Mouse (Mus musculus) heart, postnatal 0 days (tissue): Measurements from ENCODE around the gene Arpc1a. TPM values are rescaled to one million over a fixed set of nuclear protein-coding genes. Genes with fewer than 3 reads are reported as not detected.
A peak's percentile ranks its signal among the peaks of the same experiment; 100 is the strongest.
"Not testable (repeated sequence)": the region's sequence is repeated elsewhere in the genome, so short reads cannot be mapped to it uniquely, and the experiment has no call there.

ENCODE experiments used
- ATAC-seq: fragments of 200-750 bp; cut with Nextera tagmentation; 2 replicates; pipeline ENCODE4 v1.8.0; 2017; ENCODE audit warnings: low read depth, moderate number of reproducible peaks, moderate library complexity; ENCODE audit not compliant: insufficient read depth
- DNase-seq: peaks from one replicate; pipeline ENCODE4 v3.0.0-alpha.2; 2016; ENCODE audit warnings: low spot score
- H3K27ac ChIP-seq: fragments of 300-500 bp; sonication (generic); 2 replicates; pipeline ENCODE4 v1.5.1; 2014; ENCODE audit warnings: low read depth, mild to moderate bottlenecking
- H3K27me3 ChIP-seq: fragments of 300-500 bp; sonication (generic); 2 replicates; pipeline ENCODE4 v1.6.1; 2014; ENCODE audit warnings: low read length, mixed read lengths; ENCODE audit not compliant: control insufficient read depth, insufficient read depth
- H3K36me3 ChIP-seq: fragments of 300-500 bp; sonication (generic); replicated peaks from 2 replicates; pipeline ENCODE4 v1.6.1; 2014; ENCODE audit warnings: low read length, mixed read lengths; ENCODE audit not compliant: control insufficient read depth, insufficient read depth
- H3K4me1 ChIP-seq: fragments of 300-500 bp; sonication (generic); 2 replicates; pipeline ENCODE4 v1.6.1; 2014; ENCODE audit warnings: antibody characterized with exemption; ENCODE audit not compliant: control insufficient read depth, insufficient read depth
- H3K4me2 ChIP-seq: fragments of 300-500 bp; sonication (generic); 2 replicates; pipeline ENCODE4 v1.6.1; 2014; ENCODE audit warnings: low read depth, mild to moderate bottlenecking, low read length, moderate library complexity
- H3K4me3 ChIP-seq: fragments of 300-500 bp; sonication (generic); 2 replicates; pipeline ENCODE4 v1.5.1; 2014; ENCODE audit warnings: low read depth, low read length
- H3K9ac ChIP-seq: fragments of 300-500 bp; sonication (generic); replicated peaks from 2 replicates; pipeline ENCODE4 v1.6.1; 2014; ENCODE audit warnings: low read depth, low read length, mixed read lengths
- H3K9me3 ChIP-seq: fragments of 300-500 bp; sonication (generic); replicated peaks from 2 replicates; pipeline ENCODE4 v1.6.1; 2016; ENCODE audit warnings: low read length; ENCODE audit not compliant: control insufficient read depth
- CTCF ChIP-seq: IDR thresholded peaks from 2 replicates; pipeline ENCODE4 v1.5.1; 2016; ENCODE audit warnings: antibody characterized with exemption, control low read depth, low read depth
- EP300 ChIP-seq: IDR thresholded peaks from 2 replicates; pipeline ENCODE4 v1.6.1; 2016; ENCODE audit warnings: antibody characterized with exemption, low read depth
- WGBS: fragments of 180-500 bp; shearing (Covaris S2); extraction: QIAGEN DNeasy Blood & Tissue Kit; methylation state at CpG from one replicate; pipeline ENCODE4 v1.1.7; 2014; 5-methylcytosine and 5-hydroxymethylcytosine counted together
- polyA plus RNA-seq: library from polyadenylated mRNA; unstranded; fragments of >200 nt; fragmentation: Nextera tagmentation; extraction: Ambion mirVana; gene quantifications from 2 replicates; pipeline ENCODE4 v1.2.1, GENCODE M21; 2015
- total RNA-seq: library from RNA; depleted of rRNA; stranded (reverse); fragments of >200 nt; gene quantifications from 2 replicates; pipeline ENCODE4 v1.2.3, GENCODE M21; 2014; ENCODE audit warnings: low replicate concordance

The Arpc1a gene
- total and polyA plus RNA-seq, 2 experiments from 2014 or later = 73.5 to 82.0 TPM

DNA sequence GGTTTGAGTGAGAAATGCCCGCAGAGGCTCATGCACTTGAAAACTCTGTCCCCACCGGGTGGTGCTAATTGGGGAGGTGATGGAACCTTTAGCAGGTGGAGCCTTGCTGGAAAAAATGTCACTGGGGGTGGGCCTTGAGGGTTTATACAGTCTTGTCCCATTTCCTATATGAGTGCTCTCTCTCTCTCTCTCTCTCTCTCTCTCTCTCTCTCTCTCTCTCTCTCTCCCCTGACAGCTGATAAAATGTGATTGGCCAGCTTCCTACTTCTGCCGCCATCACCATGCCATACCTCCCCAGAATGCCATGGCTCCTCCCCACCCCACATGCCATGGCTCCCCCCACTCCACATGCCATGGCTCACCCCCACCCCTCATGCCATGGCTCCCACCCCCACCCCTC, 8.5 kb upstream of the Arpc1a start:
- Histone ChIP-seq H3K27ac (no peak overlapping the region), H3K9me3 (no peaks in the 10 kb centered on the region), H3K4me1 (no peaks in the 10 kb centered on the region), H3K4me2 (no peak overlapping the region), H3K9ac (no peak overlapping the region), H3K27me3 (no peaks in the 10 kb centered on the region), H3K4me3 (no peak overlapping the region), H3K36me3 (no peaks in the 10 kb centered on the region)
- 34% methylated on average over 3 of the region's 3 CpGs for WGBS
- no peak for DNase-seq
- ATAC-seq = no peak
- TF ChIP-seq CTCF = no peak
- no peak for TF ChIP-seq EP300

DNA sequence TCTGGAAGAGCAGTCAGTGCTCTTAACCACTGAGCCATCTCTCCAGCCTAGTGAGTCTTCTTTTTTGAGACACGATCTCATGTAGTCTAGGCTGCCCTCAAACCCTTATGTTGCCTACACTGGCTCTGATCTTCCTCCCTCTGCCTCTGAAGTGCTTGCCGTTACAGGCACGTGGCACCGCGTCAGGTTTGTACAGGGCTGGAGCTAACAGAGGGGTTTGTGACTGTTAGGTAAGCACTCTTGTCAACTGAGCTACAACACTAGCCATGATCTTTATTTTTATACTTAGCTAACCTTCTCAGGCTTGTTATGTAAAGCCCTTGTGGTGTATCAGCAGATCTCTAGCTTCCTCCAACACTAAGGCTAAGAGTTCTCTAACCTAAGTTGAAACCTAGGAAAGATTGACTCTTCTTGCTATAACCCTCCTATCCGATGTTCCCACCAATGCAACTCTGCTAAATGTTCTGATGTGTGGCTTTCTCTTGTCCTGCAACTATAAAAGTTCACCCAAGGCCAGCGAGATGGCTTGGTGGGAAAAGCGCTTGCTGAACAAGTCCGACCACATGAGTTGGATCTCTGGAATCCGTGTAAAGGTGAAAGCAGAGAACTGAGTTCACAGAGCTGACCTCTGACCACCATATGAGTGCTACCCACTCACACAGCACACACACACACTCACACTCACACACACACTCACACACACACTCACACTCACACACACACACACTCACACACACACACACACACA, 1.6 kb upstream of the Arpc1a start:
- 86% methylated on average over 10 of the region's 10 CpGs for WGBS
- DNase-seq = no peak
- Histone ChIP-seq H3K4me3 (no peak overlapping the region), H3K9me3 (no peaks in the 10 kb centered on the region), H3K27me3 (no peaks in the 10 kb centered on the region), H3K27ac (no peak overlapping the region), H3K36me3 (no peaks in the 10 kb centered on the region), H3K9ac (no peak overlapping the region), H3K4me2 (no peak overlapping the region), H3K4me1 (peaks cover 9% of the 10 kb centered on the region)
- no peak for ATAC-seq
- no peak for TF ChIP-seq EP300
- no peak for TF ChIP-seq CTCF

GRCm38 (mm10) chr5:145083201-145083600, 429 bp upstream of the Arpc1a start:
- not testable (repeated sequence) for H3K27me3 ChIP-seq, H3K4me1 ChIP-seq, H3K9me3 ChIP-seq, ATAC-seq, H3K36me3 ChIP-seq, DNase-seq
- Histone ChIP-seq H3K4me3 (peak overlapping the region; percentile 91), H3K27ac (peak overlapping the region; percentile 77; the same call in 1 of the 2 replicates), H3K9ac (peak overlapping the region; percentile 88), H3K4me2 (peak overlapping the region; percentile 98)
- 43% methylated on average over 6 of the region's 6 CpGs for WGBS

- TF ChIP-seq EP300 (no peak), CTCF (no peak)
- Histone ChIP-seq H3K36me3 (0 out of 2 replicates have a peak, but pooled peaks cover 4% of the 10 kb centered on the region), H3K27me3 (no peaks in the 10 kb centered on the region), H3K9me3 (no peaks in the 10 kb centered on the region), H3K4me1 (peaks cover 9% of the 10 kb centered on the region), H3K27ac (no peak overlapping the region), H3K4me2 (peak overlapping the region; percentile 98), H3K4me3 (peak overlapping the region; percentile 91), H3K9ac (peak overlapping the region; percentile 88)
- ATAC-seq (no peak), DNase-seq (no peak)
- WGBS = 49% methylated on average over 2 of the region's 2 CpGs
Measured at GRCm38 (mm10) chr5:145084822-145085221, 1.2 kb downstream of the Arpc1a start.

GRCm38 (mm10) chr5:145088186-145088585, 4.6 kb downstream of the Arpc1a start:
- H3K9me3 ChIP-seq = no peaks in the 10 kb centered on the region
- WGBS = 97% methylated on average over 2 of the region's 2 CpGs

DNA sequence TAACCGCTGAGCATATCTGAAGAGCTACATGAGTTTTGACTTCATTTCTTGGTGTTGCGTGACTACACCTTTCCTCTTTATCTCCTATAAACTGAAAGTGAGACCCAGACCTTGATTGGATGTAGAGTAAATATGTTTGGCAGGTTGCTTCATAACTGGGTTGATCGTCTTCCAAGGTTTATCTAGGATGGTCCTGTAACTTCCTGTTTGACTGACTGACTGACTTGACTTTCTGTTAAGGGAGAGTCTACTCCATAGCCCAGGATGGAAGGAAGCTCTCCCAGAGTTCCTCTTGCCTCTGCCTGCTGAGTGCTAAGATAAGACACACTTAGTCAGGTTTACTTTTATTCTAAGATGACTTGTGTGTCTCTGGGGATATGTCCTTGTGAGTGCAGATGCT, 6.2 kb downstream of the Arpc1a start:
- H3K36me3 ChIP-seq = peaks cover 33% of the 10 kb centered on the region

More at GRCm38 (mm10) chr5:145088186-145088585, 4.6 kb downstream of the Arpc1a start:
- TF ChIP-seq CTCF = no peak
- no peak for TF ChIP-seq EP300
- no peak overlapping the region for H3K27ac ChIP-seq
- no peak overlapping the region for H3K4me3 ChIP-seq
- no peak for ATAC-seq
- H3K4me2 ChIP-seq = no peak overlapping the region
- DNase-seq = no peak
- H3K4me1 ChIP-seq = peaks cover 9% of the 10 kb centered on the region
- no peak overlapping the region for H3K9ac ChIP-seq
- no peaks in the 10 kb centered on the region for H3K27me3 ChIP-seq
- peaks cover 24% of the 10 kb centered on the region for H3K36me3 ChIP-seq

More for the DNA sequence above, 6.2 kb downstream of the Arpc1a start:
- no peak for TF ChIP-seq EP300
- no peak for TF ChIP-seq CTCF
- Histone ChIP-seq H3K4me2 (no peak overlapping the region), H3K9me3 (no peaks in the 10 kb centered on the region), H3K4me1 (peaks cover 1% of the 10 kb centered on the region; the same call in 1 of the 2 replicates), H3K9ac (no peak overlapping the region), H3K4me3 (no peak overlapping the region), H3K27ac (no peak overlapping the region), H3K27me3 (no peaks in the 10 kb centered on the region)
- WGBS = 76% methylated on average over 3 of the region's 3 CpGs
- no peak for ATAC-seq
- no peak for DNase-seq
